Comparison of ENCODE assay signal across 8 mouse cellular contexts in the genomic region with DNA sequence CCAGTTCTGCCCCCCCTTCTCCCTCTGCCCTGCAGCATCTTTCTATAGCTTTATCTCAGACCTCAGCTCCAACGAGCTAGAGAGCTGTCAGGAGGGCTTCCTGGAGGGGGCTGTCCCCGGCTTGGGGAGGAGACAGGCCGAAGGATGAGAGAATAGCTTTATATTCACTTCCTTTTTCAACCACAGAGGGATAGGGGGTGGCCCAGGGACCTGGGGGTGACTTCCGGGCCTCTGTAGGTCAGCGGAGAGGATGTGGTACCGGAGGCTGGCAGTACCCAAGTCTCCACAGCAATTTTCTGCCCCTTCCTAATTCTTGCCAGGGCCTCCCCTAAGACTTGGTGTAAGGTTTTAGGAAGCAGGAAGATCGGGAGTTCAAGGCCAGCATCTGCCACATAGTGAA. TPM values are rescaled to one million over a fixed set of nuclear protein-coding genes. Genes with fewer than 3 reads are reported as not detected.
DNase-seq lines count a peak whose midpoint lies in the region; ATAC-seq and TF ChIP-seq lines count a peak whose summit lies in the region.
"Had no signal": no experiment of that assay in that cellular context is flagged by ENCODE, and none has a peak within 500 bp of the region (broad histone marks: within the 10 kb centered on the region; RNA-seq: fewer than 3 reads in every experiment).

No protein-coding gene starts in this region.

- no peaks in the 10 kb centered on the region for H3K9me3 ChIP-seq in midbrain, embryonic 11.5 days (ENCODE audit: control insufficient read depth, low read length)
- H3K9me3 ChIP-seq in midbrain, embryonic 16.5 days (replicated peaks; ENCODE audit: control insufficient read depth, low read length, poor library complexity, severe bottlenecking): no peaks in the 10 kb centered on the region
- H3K9me3 ChIP-seq in heart, postnatal 0 days (replicated peaks; ENCODE audit: control insufficient read depth, low read length): no peaks in the 10 kb centered on the region
- H3K9me3 ChIP-seq in megakaryocyte, embryonic 14.5 days: no peaks in the 10 kb centered on the region

- no peak overlapping the region for H3K9ac ChIP-seq in midbrain, embryonic 11.5 days (ENCODE audit: low read length)
- no peak overlapping the region for H3K9ac ChIP-seq in midbrain, embryonic 16.5 days (ENCODE audit: low read depth, low read length)
- no peak overlapping the region for H3K9ac ChIP-seq in heart, postnatal 0 days (replicated peaks; ENCODE audit: low read depth, low read length)

- 80% methylated on average over 7 of the region's 7 CpGs for WGBS in midbrain, embryonic 11.5 days
- whole genome bisulfite sequencing in midbrain, embryonic 16.5 days: 84% methylated on average over 7 of the region's 7 CpGs
- 67% methylated on average over 7 of the region's 7 CpGs for WGBS in heart, postnatal 0 days

- no peak overlapping the region for H3K4me3 ChIP-seq in midbrain, embryonic 11.5 days (ENCODE audit: low read depth, low read length)
- H3K4me3 ChIP-seq in midbrain, embryonic 16.5 days (ENCODE audit: low read depth, low read length): no peak overlapping the region
- H3K4me3 ChIP-seq in heart, postnatal 0 days (ENCODE audit: low read depth, low read length): no peak overlapping the region
- H3K4me3 ChIP-seq in megakaryocyte, embryonic 14.5 days (replicated peaks): peak overlapping the region; percentile 98

- peaks cover 9% of the 10 kb centered on the region for H3K4me1 ChIP-seq in midbrain, embryonic 11.5 days (ENCODE audit: control insufficient read depth, insufficient read depth, low read length)
- H3K4me1 ChIP-seq in midbrain, embryonic 16.5 days (ENCODE audit: control insufficient read depth, insufficient read depth, low read length): peaks cover 31% of the 10 kb centered on the region
- H3K4me1 ChIP-seq in heart, postnatal 0 days (ENCODE audit: control insufficient read depth, insufficient read depth): peaks cover 32% of the 10 kb centered on the region
- peaks cover 90% of the 10 kb centered on the region for H3K4me1 ChIP-seq in megakaryocyte, embryonic 14.5 days

- DNase-seq in midbrain, embryonic 11.5 days (ENCODE audit: low spot score, missing footprints): peak; percentile 81
- DNase-seq in heart, postnatal 0 days (ENCODE audit: low spot score): no peak
- DNase-seq in thymus, postnatal 4 days: peak; percentile 47
- no peak for DNase-seq in cerebellum, adult 9-10 months
- DNase-seq in left cerebral cortex, adult 18-20 months (ENCODE audit: low spot score in 2 of 2): no peak

- no peak for TF ChIP-seq EP300 in heart, postnatal 0 days (IDR thresholded peaks at IDR 0.05; ENCODE audit: low read depth)

- no peak for ATAC-seq in midbrain, embryonic 11.5 days (ENCODE audit: low FRiP score)
- ATAC-seq in midbrain, embryonic 16.5 days: no peak
- ATAC-seq in heart, postnatal 0 days (ENCODE audit: insufficient read depth, low read depth): no peak

- no peaks in the 10 kb centered on the region for H3K27me3 ChIP-seq in midbrain, embryonic 11.5 days (ENCODE audit: control insufficient read depth, insufficient read depth, low read length)
- no peaks in the 10 kb centered on the region for H3K27me3 ChIP-seq in midbrain, embryonic 16.5 days (ENCODE audit: control insufficient read depth, insufficient read depth, low read depth, low read length)
- H3K27me3 ChIP-seq in heart, postnatal 0 days (ENCODE audit: control insufficient read depth, insufficient read depth, low read length): no peaks in the 10 kb centered on the region
- H3K27me3 ChIP-seq in megakaryocyte, embryonic 14.5 days (replicated peaks): no peaks in the 10 kb centered on the region

- TF ChIP-seq CTCF in heart, postnatal 0 days (IDR thresholded peaks at IDR 0.05; ENCODE audit: low read depth): no peak

- no peak overlapping the region for H3K27ac ChIP-seq in midbrain, embryonic 11.5 days (ENCODE audit: low read depth, low read length)
- no peak overlapping the region for H3K27ac ChIP-seq in midbrain, embryonic 16.5 days (ENCODE audit: low read length)
- peak overlapping the region; percentile 31; the same call in 1 of the 2 replicates for H3K27ac ChIP-seq in heart, postnatal 0 days (ENCODE audit: low read depth)
- H3K27ac ChIP-seq: hindbrain, embryonic 14.5 days had no signal

- no peaks in the 10 kb centered on the region for H3K36me3 ChIP-seq in midbrain, embryonic 11.5 days (ENCODE audit: control insufficient read depth, insufficient read depth, low read length)
- peaks cover 11% of the 10 kb centered on the region for H3K36me3 ChIP-seq in midbrain, embryonic 16.5 days (ENCODE audit: control insufficient read depth, insufficient read depth, low read length)
- H3K36me3 ChIP-seq in heart, postnatal 0 days (replicated peaks; ENCODE audit: control insufficient read depth, insufficient read depth, low read length): peaks cover 6% of the 10 kb centered on the region; the same call in 1 of the 2 replicates
- H3K36me3 ChIP-seq in megakaryocyte, embryonic 14.5 days (replicated peaks; ENCODE audit: low read length): peaks cover 70% of the 10 kb centered on the region

- H3K4me2 ChIP-seq in midbrain, embryonic 11.5 days: no peak overlapping the region
- no peak overlapping the region for H3K4me2 ChIP-seq in midbrain, embryonic 16.5 days (ENCODE audit: low read length)
- H3K4me2 ChIP-seq in heart, postnatal 0 days (ENCODE audit: low read depth, low read length): no peak overlapping the region

RNA-seq across cellular contexts. Expression of a gene that starts 2.5 kb away (rescaled TPM):
- polyA plus RNA-seq in midbrain, embryonic 11.5 days (2014; fragmentation: Nextera tagmentation; extraction: Ambion mirVana): 63.4 and 71.7 TPM in 2 replicates
- polyA plus RNA-seq in midbrain, embryonic 16.5 days (2015; fragmentation: Nextera tagmentation; extraction: Ambion mirVana): 77.2 and 81.8 TPM in 2 replicates
- 52.9 and 57.3 TPM in 2 replicates for total RNA-seq in heart, postnatal 0 days (2014; rRNA removed; ENCODE audit: low replicate concordance)
- polyA plus RNA-seq in heart, postnatal 0 days (2015; fragmentation: Nextera tagmentation; extraction: Ambion mirVana): 20.9 and 24.8 TPM in 2 replicates
- 319 and 574 TPM in 2 replicates for polyA plus RNA-seq in megakaryocyte, embryonic 14.5 days (2012; ENCODE audit: insufficient read depth, low replicate concordance)
- 10 to 100 TPM; 32.5 to 35.5 TPM for total RNA-seq in left cerebral cortex, adult 18-20 months (2021)

RNA-seq across cellular contexts. Expression of a gene that starts 17.6 kb away (rescaled TPM):
- 50.9 and 56.3 TPM in 2 replicates for polyA plus RNA-seq in midbrain, embryonic 11.5 days (2014; fragmentation: Nextera tagmentation; extraction: Ambion mirVana)
- 70.7 and 79.0 TPM in 2 replicates for polyA plus RNA-seq in midbrain, embryonic 16.5 days (2015; fragmentation: Nextera tagmentation; extraction: Ambion mirVana)
- total RNA-seq in heart, postnatal 0 days (2014; rRNA removed; ENCODE audit: low replicate concordance): 36.0 and 39.7 TPM in 2 replicates
- polyA plus RNA-seq in heart, postnatal 0 days (2015; fragmentation: Nextera tagmentation; extraction: Ambion mirVana): 31.2 and 32.3 TPM in 2 replicates
- polyA plus RNA-seq in megakaryocyte, embryonic 14.5 days (2012; ENCODE audit: insufficient read depth, low replicate concordance): 53.1 and 73.7 TPM in 2 replicates
- 10 to 100 TPM; 58.4 to 61.2 TPM for total RNA-seq in left cerebral cortex, adult 18-20 months (2021)

RNA-seq across cellular contexts. Expression of a gene that starts 23.0 kb away (rescaled TPM):
- polyA plus RNA-seq in midbrain, embryonic 11.5 days (2014; fragmentation: Nextera tagmentation; extraction: Ambion mirVana): 1.0 and 1.3 TPM in 2 replicates
- 87.2 and 154 TPM in 2 replicates for polyA plus RNA-seq in midbrain, embryonic 16.5 days (2015; fragmentation: Nextera tagmentation; extraction: Ambion mirVana)
- total RNA-seq in heart, postnatal 0 days (2014; rRNA removed; ENCODE audit: low replicate concordance): 32.5 and 50.7 TPM in 2 replicates
- 15.1 and 15.2 TPM in 2 replicates for polyA plus RNA-seq in heart, postnatal 0 days (2015; fragmentation: Nextera tagmentation; extraction: Ambion mirVana)
- 25.1 and 40.6 TPM in 2 replicates for polyA plus RNA-seq in megakaryocyte, embryonic 14.5 days (2012; ENCODE audit: insufficient read depth, low replicate concordance)
- total RNA-seq in left cerebral cortex, adult 18-20 months (2021): 100 to 1,000 TPM; 733 to 876 TPM

RNA-seq across cellular contexts. Expression of a gene that starts 40.6 kb away (rescaled TPM):
- not detected in 2 replicates for polyA plus RNA-seq in midbrain, embryonic 11.5 days (2014; fragmentation: Nextera tagmentation; extraction: Ambion mirVana)
- not detected in 2 replicates for polyA plus RNA-seq in midbrain, embryonic 16.5 days (2015; fragmentation: Nextera tagmentation; extraction: Ambion mirVana)
- total RNA-seq in heart, postnatal 0 days (2014; rRNA removed; ENCODE audit: low replicate concordance): not detected in 2 replicates
- not detected in 2 replicates for polyA plus RNA-seq in heart, postnatal 0 days (2015; fragmentation: Nextera tagmentation; extraction: Ambion mirVana)
- not detected in 2 replicates for polyA plus RNA-seq in megakaryocyte, embryonic 14.5 days (2012; ENCODE audit: insufficient read depth, low replicate concordance)
- total RNA-seq in left cerebral cortex, adult 18-20 months (2021): not detected
- polyA plus RNA-seq: hindbrain, embryonic 14.5 days had no signal

RNA-seq across cellular contexts. Expression of a gene that starts 44.5 kb away (rescaled TPM):
- 51.5 and 57.1 TPM in 2 replicates for polyA plus RNA-seq in midbrain, embryonic 11.5 days (2014; fragmentation: Nextera tagmentation; extraction: Ambion mirVana)
- 4.2 and 6.5 TPM in 2 replicates for polyA plus RNA-seq in midbrain, embryonic 16.5 days (2015; fragmentation: Nextera tagmentation; extraction: Ambion mirVana)
- total RNA-seq in heart, postnatal 0 days (2014; rRNA removed; ENCODE audit: low replicate concordance): 16.8 and 23.4 TPM in 2 replicates
- 5.5 and 6.8 TPM in 2 replicates for polyA plus RNA-seq in heart, postnatal 0 days (2015; fragmentation: Nextera tagmentation; extraction: Ambion mirVana)
- polyA plus RNA-seq in megakaryocyte, embryonic 14.5 days (2012; ENCODE audit: insufficient read depth, low replicate concordance): 16.9 and 30.9 TPM in 2 replicates
- total RNA-seq in left cerebral cortex, adult 18-20 months (2021): 10 to 100 TPM in 1 of 2 experiments, 1 to 10 TPM in 1; 9.8 to 11.3 TPM

Comparison
In these comparisons a context has a peak if more than half of its experiments do, and no peak if none do; other contexts are left out.
1. DNase-seq: peak in midbrain, embryonic 11.5 days (single experiment) and thymus, postnatal 4 days (single experiment); none in heart, postnatal 0 days (single experiment), cerebellum, adult 9-10 months (single experiment) and left cerebral cortex, adult 18-20 months (0 of 2).